Mouse (Mus musculus) activated CD4-positive, CD25-positive, alpha-beta regulatory T cell, adult 4 months (primary cell): ENCODE data around the gene Ppp2r2d. TPM values are rescaled to one million over a fixed set of nuclear protein-coding genes. Genes with fewer than 3 reads are reported as not detected.
A peak's percentile ranks its signal among the peaks of the same experiment; 100 is the strongest.

ENCODE experiments used
- ATAC-seq: one replicate; pipeline ENCODE4 v1.8.0; 2017
- polyA plus RNA-seq, 2 experiments: library from polyadenylated mRNA; unstranded; fragments of 100-300 nt; shearing (Covaris generic); gene quantifications; one replicate each; pipeline ENCODE4 v1.2.1; 2017

The Ppp2r2d gene
- 10 to 100 TPM; 12.3 to 15.0 TPM for polyA plus RNA-seq

DNA sequence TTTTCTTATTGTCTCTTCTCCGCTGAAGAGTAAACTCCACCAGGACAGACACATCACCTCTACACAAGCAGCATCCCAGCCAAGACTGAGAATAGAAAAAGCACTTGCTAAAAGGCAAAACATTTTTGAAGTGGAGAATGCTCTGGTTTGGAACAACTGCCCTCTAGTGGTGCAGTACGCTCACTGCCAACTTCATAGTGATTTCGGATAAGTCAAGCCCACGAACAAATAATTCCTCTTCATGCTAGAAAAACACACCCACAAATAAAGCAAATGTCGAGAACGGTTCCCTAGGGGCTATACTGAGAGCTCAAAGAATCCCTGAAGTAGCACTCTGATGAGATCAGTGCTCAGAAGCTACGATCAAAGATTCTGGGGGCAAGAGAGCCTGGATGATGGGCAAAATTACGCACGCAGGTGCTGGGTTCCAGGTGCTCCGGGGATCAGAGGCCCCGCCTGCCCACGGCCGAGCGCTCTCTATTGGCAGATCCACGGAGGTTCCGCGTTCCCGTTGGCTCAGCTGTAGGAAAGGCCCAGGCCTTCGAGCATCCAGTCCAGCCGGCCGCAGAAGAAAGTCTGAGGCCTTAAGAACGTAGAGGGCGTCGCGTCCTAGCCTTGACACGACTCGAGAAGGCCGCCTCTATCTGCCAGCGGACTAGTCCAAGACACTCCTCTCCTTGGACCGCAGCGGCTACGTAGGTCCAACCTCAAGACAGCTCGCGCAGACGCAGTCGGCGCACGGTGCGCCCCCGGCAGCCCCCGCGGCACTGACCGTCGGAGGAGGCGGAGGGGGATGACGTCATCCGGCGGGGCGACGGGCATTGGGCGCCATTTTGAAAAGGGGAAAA lies at the start of gene Ppp2r2d, which contains the start of gene Mapk1ip1:
TSS of gene Ppp2r2d (plus strand) at position 536 of the 848 bp plus-strand sequence.
TSS of gene Mapk1ip1 (minus strand) at position 730 of the 848 bp plus-strand sequence.
- peak; percentile 82 for ATAC-seq

DNA sequence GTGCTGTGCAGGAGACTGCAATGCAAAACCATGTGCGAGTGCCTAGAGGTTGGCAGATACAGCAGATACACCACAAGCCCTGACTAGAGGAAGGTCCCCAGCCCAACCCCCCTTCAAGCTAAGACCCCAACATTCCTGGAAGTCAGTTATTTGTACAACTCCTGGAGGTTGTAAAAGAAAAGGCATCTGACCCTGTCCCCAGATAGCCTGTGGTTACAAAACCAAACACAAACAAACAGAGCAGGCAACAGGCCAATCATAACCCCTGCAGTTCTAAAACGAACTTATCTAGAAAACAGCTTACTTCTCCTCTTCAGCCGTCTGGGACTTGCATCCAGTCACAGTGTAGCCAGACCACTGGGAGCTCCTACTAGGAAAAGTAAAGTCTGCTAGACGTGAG lies 42.5 kb upstream of the Ppp2r2d start:
- no peak for ATAC-seq

DNA sequence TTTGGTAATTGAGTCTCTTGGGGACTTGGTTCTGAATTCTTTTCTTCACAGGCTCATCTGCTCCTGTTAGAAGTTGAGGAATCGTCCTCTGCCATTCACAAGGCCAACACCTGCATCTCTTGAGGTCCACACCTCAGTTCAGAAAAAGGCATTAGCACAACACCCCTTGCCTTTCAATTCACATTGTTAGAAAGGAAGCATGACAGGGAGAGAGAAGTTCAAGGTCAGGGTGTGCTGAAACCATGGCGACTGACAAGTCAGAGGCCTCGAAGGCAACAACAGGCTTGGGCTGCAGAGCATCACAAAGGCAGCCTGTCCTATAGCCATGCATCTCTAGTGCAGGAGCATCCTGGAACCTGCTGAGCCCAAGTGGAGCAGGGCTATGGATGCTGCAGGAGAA lies 38.7 kb upstream of the Ppp2r2d start:
- no peak for ATAC-seq

DNA sequence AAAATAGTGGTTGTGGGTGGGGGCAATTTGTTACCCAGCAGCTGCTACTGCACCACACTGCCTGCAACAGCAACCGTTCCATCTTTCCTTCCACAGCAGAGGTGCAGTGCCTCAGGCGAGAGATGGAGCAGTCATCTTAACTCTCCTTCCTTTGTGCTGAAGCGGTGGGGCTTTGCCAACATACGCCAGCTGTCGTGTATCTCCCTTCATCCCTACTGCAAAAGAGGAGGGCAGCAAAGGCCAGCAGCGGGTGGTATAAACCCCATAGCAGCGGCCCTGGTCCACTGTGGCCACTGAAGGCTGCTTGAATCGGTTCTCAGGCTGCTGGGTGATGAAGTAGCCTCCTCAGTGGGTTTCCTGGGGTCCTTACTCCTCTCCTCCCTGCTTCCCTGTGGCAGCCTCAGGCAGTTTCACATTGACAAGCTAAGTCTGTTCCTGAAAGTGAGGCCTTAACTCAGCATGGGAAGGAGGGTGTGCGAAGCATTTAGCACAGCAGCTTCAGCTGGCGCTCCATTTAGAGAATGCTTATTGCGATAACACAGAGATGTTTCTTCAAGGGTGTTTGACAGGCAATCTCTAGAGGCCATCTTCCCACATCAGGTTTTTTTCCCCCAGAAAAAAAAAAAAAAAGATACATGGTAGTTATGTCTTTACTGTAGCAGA lies 32.5 kb upstream of the Ppp2r2d start:
- no peak for ATAC-seq

DNA sequence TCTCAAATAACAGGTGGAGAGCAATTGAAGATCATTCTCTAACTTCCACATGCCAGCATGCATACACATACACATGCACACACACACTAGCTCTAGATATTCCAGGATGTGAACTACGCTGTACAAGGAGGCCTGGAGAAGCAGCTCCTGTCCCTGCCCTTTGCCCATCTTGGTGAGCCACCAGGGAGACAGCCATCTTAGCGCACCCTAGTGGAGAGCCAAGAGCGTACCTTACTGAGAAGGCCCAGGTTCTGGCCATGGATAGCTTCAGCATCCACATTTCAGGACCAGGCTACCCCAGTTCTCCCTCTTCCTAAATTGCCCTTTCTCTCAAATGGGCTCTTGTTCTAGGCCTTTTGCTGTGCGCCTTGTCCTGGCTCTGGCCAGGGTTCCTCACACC lies 27.6 kb upstream of the Ppp2r2d start:
- ATAC-seq, result no peak

DNA sequence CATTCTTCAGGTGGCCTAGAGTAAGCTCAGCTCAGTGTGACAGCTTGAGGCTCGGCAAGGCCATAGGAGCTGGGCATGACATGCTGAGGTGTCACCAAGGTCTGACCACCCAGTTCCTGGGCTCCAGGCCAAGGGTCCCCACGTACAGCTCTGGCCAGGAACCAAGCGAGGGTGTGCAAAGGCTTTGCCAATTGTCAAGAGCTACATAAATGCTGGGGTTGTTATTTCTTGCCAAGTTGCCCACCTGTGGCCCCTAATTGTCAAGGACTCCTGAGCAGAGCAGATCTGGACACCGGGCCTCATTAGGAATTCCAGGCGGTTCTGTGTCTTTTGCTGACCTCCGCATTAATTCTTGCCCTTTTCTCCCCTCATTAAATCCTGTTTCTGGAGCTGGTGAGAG lies 21.5 kb upstream of the Ppp2r2d start:
- ATAC-seq, result no peak

DNA sequence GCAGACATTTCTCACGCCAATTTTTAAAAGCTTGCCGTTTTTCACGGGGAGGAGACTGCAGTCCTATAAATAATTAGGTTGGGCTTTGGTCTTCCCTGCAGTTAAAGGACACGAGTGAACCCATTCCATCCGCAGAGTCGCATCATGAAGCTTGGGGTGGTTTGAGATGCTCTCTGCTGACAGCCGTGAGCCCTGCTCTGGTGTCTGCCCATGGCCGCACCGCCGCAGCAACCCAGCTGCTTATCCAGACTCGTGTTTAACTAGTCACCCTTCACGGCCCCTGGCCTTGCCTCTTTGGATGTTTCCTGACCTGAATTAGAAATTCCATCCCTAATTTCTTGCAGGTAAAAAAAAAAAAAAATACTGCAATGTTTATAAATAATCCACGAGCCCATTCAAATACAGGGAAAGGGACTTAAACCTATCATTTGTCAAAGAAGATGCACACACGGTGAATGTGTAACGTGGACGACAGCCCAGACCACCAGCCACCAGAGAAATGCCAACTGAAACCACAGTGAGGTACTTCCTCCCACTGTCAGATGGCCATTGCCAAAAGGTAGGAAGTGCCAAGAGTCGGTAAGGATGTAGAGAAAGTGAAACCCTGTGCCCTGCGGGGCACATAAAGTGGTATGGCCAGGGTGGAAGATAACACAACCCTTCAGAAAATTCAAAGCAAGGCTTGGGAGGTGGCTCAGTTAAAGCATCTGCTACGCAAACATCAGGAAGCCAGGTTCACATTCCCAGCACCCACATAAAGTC lies 20.7 kb upstream of the Ppp2r2d start:
- no peak for ATAC-seq

DNA sequence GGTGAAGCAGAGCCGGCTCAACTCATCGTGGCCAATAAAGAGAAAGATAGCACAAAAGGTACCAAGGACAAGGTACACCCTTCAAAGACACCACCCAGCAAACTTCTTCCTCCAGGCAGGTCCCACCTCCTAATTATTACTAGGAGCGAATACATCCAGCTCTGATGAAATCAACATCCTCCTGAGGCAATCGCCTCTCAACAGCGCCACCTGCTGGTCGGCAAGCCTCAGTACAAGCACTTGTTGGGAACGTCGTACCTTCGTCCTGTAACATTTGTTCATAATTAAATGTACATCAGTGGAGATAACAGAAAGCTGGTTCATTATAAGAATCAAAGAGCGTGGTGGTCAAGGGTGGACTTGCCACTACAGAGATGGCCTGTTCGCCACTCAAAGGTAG lies 18.1 kb upstream of the Ppp2r2d start:
- ATAC-seq, result peak; percentile 59

DNA sequence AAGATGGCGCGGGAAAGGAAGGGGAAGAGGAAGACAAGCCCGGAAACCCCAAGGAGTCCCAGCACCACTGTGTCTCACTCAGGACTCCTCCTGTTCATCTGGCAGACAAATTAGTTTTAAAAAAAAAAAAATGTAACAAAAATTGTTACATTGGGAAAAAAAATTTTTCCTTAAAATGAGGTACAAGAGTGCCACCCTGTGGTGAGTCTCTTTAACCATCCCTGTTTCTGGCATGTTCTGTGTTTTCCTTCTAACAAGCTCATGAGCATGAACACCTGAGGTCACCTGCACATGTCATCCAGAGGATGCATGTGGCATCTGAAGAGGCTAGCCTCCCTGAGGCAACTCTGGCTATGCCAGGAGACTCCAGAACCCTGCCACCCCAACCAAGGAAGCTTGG lies 10.9 kb upstream of the Ppp2r2d start:
- ATAC-seq, result no peak

DNA sequence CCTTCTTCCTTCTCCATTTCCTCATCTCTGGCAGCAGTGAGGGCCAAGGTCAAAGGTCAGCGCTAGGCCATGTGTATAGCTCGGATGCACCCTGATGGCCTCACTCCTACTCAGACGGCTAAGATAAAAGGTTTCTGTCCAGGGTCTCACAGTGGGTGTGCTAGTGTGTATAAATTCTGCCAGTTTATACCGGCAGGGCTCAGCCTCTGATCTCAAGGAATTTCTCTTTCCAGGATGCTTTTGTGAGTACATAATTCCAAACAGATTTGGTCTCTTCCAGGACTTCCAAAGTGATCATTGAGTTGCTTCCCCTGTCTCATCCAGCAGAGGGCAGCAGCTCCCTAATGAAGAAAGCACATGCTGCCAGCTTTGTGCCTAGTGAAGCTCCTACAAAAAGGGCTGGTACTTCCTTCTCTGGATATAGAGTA lies 5.3 kb upstream of the Ppp2r2d start:
- peak; percentile 36 for ATAC-seq

DNA sequence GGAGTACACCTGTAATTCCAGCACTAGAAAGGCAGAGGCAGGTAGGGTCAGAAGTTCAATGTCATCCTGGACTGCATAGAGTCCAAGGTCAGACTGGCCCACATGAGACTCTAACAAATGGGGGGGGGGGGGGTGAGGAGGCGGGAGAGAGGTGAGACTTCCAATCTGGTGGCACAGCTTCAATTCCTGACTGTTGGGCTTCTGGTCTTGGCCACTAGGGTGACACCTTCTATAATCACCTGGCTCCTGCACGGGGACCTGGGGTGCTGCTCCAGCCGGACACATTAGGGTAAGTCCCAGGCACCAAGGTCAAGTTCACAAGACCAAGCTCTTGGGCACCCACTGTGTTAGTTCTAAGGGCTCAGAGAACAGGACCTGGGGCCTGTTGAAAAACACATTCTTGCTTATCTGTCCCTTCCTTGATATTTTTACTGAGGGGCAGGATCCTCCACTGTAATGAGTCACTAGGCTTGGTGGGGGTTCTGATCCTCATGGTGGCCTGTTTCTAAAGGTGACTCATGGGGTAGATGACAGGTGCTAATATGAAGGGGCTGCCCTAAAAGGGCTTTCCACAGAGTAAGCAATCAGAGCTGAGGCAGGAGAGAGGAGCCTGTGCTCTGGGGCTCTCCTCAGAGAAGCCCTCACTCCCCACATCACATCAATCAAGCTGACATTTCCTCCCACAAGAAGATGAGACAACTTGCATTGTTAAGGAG lies 4.3 kb upstream of the Ppp2r2d start:
- no peak for ATAC-seq

DNA sequence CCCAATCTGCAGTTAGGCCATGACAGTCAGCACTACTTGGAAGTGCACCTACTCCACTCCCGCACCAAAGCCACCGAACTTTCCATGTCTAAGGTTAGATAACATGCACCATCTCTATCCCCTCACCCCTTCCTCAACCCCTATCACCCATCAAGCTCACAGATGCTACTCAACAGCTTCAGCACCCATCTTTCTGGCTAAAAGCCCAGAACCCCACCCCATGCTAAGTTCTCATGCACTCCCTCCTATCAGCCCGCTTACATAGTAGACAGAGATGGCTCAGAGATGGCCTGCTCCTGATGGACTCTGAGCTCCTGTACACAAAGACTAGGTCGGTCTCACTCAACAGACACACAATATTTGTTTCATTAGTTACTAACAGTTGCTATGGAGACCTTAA lies 2.5 kb upstream of the Ppp2r2d start:
- ATAC-seq, result no peak

DNA sequence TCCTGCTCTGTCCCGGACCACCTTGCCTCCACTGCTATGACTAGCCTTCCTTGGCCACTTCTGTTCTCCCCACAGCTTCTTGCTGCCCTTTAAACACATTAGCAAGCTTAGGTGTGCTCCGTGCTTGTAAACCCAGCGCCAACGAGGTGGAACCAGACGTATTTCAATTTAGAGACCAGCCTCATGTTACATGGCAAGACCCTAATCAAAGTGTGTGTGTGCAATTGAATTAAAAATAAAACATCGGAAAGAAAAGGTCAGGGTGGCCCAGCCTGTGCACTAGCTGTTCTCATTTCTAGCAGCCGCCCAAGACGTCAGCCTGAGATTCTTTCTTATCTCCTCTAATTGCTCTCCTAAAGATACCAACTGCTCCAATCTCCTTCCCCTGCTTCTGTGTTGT lies 768 bp upstream of the Ppp2r2d start:
- ATAC-seq, result no peak

DNA sequence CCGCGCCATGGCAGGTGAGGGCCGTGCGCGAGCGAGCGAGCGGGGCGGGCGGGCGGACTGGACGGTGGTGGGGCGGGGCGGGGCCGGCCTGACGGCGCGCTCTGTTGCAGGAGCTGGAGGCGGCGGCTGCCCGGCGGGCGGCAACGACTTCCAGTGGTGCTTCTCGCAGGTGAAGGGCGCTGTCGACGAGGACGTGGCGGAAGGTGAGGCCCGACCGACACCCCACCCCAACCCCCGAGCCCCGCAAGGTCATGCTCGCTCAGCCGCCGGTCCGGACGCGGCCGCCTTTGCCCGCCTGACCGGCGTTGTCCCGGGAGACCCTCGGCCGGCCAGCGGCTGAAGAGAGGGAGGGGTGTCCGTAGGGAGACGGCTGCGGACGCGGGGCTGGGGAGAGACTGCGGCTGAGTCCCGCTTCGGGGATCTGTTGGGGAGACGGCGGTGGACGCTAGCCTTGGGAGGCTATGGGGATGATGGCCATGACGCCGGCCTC lies 668 bp downstream of the Ppp2r2d start:
- ATAC-seq, result no peak

DNA sequence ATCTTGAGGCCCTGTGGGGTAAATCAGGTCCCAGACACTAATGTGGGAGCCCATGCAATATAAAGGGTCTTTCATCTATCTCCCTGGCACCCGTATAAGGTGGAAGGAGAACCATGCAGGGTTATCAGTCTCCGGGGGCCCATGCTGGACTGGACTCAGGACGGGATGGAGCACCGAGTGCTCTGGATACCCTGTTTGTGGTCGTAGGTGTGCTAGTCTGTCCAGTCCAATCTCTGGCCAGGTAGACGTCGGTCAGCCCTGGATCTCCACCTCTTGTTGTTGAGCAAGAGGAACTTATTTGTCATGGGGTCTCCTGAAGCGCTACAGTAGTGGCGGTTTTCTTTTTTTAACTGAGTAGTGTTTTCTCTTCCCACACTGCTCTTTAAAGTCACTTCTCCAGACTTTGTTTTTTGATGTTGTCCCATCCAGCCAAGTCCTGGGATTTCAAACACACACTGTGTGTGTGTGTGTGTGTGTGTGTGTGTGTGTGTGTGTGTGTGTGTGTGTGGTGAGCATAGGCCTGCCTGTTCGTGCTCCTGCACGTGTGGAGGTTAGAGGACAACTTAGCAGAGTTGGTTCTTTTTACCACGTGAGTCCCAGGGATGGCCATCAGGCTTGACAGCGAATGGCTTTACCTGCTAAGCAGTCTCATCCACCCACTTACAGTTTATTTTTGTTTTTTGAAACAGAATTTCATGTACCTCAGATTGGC lies 1.6 kb downstream of the Ppp2r2d start:
- no peak for ATAC-seq

DNA sequence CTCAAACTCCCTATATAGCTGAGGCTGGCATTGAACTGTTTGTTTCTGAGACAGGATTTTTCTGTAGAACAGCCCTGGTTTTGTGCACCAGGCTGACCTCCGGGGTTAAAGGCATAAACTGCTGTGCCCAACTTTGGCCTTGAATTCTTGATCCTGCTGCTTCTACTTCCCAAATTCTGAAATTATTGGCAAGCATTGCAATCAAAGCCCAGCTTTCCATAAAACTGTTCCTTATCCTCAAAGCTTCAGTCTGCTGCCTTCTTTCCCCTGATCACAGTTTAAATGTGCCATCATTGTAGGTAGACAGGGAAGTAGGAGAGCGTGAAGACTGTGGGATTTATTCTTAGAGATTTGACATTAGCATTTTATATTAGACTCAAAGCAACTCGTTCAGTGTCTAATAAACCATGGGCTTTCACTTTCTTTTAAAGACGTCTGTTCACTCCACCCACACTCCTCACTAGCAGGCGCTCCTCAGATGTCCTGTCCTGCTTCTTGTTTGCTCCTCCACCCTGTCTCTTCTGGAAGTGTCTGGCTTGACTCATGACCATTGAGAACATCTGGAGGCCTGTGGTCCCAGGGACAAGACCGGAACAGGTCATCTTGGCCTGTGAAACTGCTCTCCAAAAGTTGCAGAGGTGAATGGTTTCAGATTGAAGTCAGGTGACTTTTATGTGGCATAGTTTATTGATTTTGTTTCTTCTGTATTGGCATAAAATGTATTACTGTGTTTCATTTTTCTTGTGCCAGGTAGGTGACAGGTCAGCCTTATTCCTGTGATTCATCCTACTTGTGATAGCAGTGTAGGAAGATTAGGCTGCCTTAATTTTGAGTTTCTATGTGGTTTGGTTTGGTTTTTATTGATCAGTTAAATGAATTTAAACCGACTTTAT lies 2.4 kb downstream of the Ppp2r2d start:
- ATAC-seq, result no peak

DNA sequence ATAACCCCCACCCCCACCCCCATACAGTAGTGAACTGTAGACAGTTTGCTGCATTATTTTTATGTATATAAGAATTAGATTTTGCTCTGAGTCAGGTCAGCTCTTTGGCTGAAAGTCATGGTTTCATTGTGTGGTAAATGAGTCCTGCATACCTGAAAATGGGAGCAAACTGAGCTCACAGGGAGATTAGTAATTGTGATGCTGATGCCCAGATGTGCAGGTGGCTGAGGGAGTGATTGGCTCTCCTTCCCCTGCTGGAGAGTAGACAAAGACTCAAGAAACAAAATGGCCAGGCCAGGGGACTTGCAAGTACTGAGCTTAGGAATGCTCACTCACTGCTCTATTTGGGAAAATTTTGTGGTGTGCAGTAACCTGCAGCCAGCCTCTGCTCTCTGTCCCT lies 4.2 kb downstream of the Ppp2r2d start:
- no peak for ATAC-seq

DNA sequence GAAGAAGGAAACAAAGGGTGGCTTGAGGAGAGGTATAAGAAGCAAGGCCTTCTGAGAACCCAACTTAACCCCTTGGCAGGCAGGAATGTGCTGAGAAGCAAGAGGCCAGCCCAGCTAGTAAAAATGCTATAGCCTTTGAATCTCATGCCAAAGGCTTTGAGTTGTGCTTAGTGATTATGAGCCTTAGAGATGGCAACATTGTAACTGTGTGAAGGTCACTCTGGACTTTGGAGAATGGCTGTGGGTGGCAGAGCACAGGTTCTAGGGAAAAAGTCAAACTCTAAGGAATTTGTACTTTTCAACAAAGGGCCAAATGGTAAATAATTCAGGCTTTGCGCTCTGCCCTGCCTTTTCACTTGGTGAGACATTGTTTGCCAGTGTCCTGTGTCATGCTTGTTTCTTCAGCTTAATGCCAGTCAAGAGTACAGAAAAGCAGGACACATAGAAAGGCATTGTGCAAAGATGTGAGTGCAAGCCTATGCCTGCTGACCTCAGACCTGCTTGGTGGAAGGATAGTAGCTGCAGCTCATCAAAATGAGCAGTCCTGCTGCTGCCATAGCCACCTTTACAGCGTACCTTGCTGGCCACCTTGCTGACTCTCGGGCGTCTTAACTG lies 7.6 kb downstream of the Ppp2r2d start:
- no peak for ATAC-seq

DNA sequence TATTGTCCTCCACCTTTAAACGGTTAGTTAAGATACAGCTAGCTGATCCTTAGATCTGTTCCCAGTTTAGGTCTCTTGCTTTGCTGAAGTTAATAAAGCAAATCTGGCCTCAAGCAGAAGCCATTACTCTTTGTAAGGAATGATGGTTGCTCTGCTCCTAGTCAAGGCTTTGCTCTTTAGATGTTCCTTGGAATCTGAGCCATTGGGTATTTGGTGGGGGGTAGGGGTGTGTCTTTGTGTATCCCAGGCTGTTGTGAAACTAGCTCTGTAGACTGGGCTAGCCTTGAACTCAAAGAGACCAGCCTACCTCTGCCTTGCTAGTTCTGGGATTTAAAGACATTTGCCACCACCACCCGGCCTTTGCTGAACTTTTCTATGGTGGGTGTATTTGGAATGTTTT lies 8.3 kb downstream of the Ppp2r2d start:
- no peak for ATAC-seq

DNA sequence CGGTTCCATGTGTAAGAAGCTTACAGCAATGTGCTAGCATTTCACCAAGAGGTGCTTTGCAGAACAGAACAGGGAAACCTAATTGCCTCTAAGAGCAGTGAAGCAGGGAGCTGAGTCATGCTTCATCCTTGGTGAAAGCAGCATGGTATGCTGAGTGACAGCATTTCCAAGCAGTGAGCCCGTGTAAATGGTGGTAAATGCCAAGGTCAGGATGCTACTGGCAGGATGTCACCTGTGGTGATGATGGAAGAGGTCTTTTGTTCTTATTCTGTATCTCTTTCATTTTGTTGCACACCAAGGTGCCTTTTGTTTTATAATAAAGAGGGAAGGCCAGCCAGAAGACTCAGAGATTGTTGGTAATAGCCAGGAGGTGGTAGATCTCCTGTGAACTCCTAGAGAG lies 10.8 kb downstream of the Ppp2r2d start:
- ATAC-seq, result no peak
